Mouse (Mus musculus): ENCODE data around the gene Avpi1.

The Avpi1 gene

GRCm38 (mm10) chr19:42128787-42129508 lies at the start of gene Avpi1:
Avpi1 (minus strand) TSS chr19:42129059.
- DNase-seq (ENCODE audit: low spot score in 2 of 2) = peak; percentile 98

GRCm38 (mm10) chr19:42177461-42177860 lies 48.6 kb upstream of the Avpi1 start:
- DNase-seq (ENCODE audit: low spot score in 2 of 2) = no peak

GRCm38 (mm10) chr19:42176841-42177240 lies 48.0 kb upstream of the Avpi1 start:
- no peak for DNase-seq (ENCODE audit: low spot score in 2 of 2)

- DNase-seq (ENCODE audit: low spot score in 2 of 2) = peak; percentile 89 to 94
Observed at GRCm38 (mm10) chr19:42170025-42170969, 41.4 kb upstream of the Avpi1 start.

- DNase-seq (ENCODE audit: low spot score in 2 of 2) = no peak
Observed at GRCm38 (mm10) chr19:42169322-42169975, 40.6 kb upstream of the Avpi1 start.

- no peak for DNase-seq (ENCODE audit: low spot score in 2 of 2)
Observed at GRCm38 (mm10) chr19:42167489-42167888, 38.6 kb upstream of the Avpi1 start.

GRCm38 (mm10) chr19:42166766-42167165 lies 37.9 kb upstream of the Avpi1 start:
- no peak for DNase-seq (ENCODE audit: low spot score in 2 of 2)

GRCm38 (mm10) chr19:42166130-42166529 lies 37.3 kb upstream of the Avpi1 start:
- peak; percentile 93 to 96 for DNase-seq (ENCODE audit: low spot score in 2 of 2)

- DNase-seq (ENCODE audit: low spot score in 2 of 2) = no peak
Observed at GRCm38 (mm10) chr19:42164188-42164587, 35.3 kb upstream of the Avpi1 start.

GRCm38 (mm10) chr19:42163764-42164163 lies 34.9 kb upstream of the Avpi1 start, which contains the start of gene Zfyve27:
Zfyve27 (plus strand) TSS chr19:42163951.
- no peak for DNase-seq (ENCODE audit: low spot score in 2 of 2)

- DNase-seq (ENCODE audit: low spot score in 2 of 2) = no peak
Observed at GRCm38 (mm10) chr19:42158246-42159017, 29.6 kb upstream of the Avpi1 start.

- DNase-seq (ENCODE audit: low spot score in 2 of 2) = no peak
Observed at GRCm38 (mm10) chr19:42157493-42158237, 28.8 kb upstream of the Avpi1 start.

GRCm38 (mm10) chr19:42151990-42152389 lies 23.1 kb upstream of the Avpi1 start:
- peak; percentile 89 to 92 for DNase-seq (ENCODE audit: low spot score in 2 of 2)

- DNase-seq (ENCODE audit: low spot score in 2 of 2) = no peak
Observed at GRCm38 (mm10) chr19:42148569-42148860, 19.7 kb upstream of the Avpi1 start.

- DNase-seq (ENCODE audit: low spot score in 2 of 2) = peak in 1 of 2 experiments; percentile 59
Observed at GRCm38 (mm10) chr19:42147769-42148568, 19.1 kb upstream of the Avpi1 start.

- peak; percentile 1 to 20 for DNase-seq (ENCODE audit: low spot score in 2 of 2)
Observed at GRCm38 (mm10) chr19:42147170-42147768, 18.4 kb upstream of the Avpi1 start, which contains the start of gene Marveld1. Marveld1 (plus strand) TSS chr19:42147400.

GRCm38 (mm10) chr19:42146276-42147010 lies 17.6 kb upstream of the Avpi1 start:
- no peak for DNase-seq (ENCODE audit: low spot score in 2 of 2)

- no peak for DNase-seq (ENCODE audit: low spot score in 2 of 2)
Observed at GRCm38 (mm10) chr19:42145731-42146130, 16.9 kb upstream of the Avpi1 start.

- DNase-seq (ENCODE audit: low spot score in 2 of 2) = no peak
Observed at GRCm38 (mm10) chr19:42145210-42145609, 16.4 kb upstream of the Avpi1 start.

Data from right cerebral cortex, adult 2 months (tissue).